Mouse (Mus musculus) lung, postnatal 4 days (tissue): ENCODE data around the gene Zfp444.
"Not testable (repeated sequence)": the region's sequence is repeated elsewhere in the genome, so short reads cannot be mapped to it uniquely, and the experiment has no call there.

ENCODE experiments used
- DNase-seq, 2 experiments: peaks; one replicate each; pipeline ENCODE4 v3.0.0; 2021

Zfp444 gene

DNA sequence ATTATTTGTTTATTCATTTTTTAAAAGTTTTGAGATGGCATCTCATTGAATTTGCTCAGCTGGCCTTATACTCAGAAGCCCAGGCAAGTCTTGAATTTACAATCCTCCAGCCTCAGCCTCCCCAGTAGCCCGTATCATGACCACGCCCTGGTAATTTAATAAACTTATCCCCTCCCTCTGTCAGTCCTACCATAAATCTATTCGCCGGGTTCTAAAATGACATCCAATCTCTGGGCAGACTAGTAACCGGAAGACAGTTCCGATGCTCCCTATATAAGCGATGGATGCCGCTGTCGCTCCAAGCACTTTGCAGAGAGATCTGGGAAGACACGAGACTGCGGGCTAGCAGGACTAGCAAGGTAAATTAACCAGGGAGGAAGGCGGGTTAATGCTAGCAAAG is 50.0 kb downstream of the Zfp444 start, which contains the start of gene Zscan5b:
Gene Zscan5b (plus strand): TSS at position 301 of the 400 bp plus-strand sequence.
- no peak for DNase-seq

DNA sequence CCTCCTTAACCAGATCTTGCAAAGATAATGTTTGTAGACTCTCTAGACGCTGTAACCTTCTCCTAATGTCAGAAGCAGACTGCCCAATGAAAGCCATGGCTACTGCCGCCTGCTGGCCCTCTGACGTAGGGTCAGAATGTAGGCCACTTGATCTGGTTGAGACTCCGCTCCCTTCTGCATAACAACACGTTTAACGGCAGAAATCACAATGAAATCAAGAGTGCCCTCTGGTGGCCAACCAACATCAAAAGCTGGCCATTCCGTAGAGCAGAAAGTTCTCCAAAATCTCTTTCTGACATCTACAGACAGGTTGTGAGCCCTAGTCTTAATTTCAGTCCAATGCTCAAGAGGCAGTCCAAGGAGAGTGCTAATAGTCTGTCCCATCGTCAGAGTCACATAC is 56.5 kb downstream of the Zfp444 start:
- DNase-seq = not testable (repeated sequence)

DNA sequence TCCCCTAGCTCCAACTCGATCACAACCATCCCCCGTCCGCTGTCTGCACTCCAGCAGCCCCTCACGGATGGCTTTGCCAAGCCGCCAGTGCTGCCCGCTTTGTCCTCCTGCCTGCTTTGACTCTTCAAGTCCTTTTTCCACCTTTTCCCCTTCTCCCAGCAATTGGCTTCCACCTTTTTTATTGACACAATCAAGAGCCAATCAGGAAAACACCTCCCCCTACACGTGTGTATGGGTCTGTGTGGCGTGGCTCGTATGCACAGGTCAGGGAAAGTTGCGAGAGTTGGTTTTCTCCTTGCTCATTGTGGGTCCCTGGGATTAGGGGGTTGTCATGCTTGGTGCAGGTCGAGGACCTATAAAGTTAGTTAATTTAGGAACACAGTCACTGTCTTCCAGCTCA is 67.8 kb downstream of the Zfp444 start:
- DNase-seq = no peak

DNA sequence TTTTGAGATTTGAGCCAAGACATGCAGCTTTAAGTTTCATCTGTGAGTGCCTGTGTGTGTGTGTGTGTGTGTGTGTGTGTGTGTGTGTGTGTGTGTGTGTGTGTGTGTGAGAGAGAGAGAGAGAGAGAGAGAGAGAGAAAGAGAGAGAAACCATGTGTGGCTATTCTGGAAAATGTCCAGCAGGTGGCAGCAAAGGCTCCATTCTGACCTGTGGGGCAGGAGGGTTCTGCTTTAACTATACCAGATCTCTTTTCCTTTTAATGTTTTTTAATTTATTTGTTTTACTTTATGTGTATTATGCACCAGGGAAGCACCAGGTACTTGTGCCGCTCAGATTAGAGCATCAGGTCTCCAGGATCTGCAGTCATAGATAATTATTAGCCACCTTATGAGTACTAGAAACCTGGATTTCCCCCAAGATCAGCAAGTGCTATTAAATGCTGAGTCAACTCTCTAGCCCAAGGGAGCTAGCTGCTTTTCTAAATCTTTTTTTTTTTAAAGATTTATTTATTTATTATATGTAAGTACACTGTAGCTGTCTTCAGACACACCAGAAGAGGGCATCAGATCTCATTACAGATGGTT is 68.9 kb downstream of the Zfp444 start:
- DNase-seq = peak in 1 of 2 experiments; percentile 49
